Mouse (Mus musculus) midbrain, postnatal 0 days (tissue): ENCODE measurements around the gene Slc38a6. TPM values are rescaled to one million over a fixed set of nuclear protein-coding genes. Genes with fewer than 3 reads are reported as not detected.

Experiments
- ATAC-seq: fragments of 200-750 bp; cut with Nextera tagmentation; 2 replicates; pipeline ENCODE4 v1.8.0; 2017; ENCODE audit warnings: moderate number of reproducible peaks, mild to moderate bottlenecking, moderate TSS enrichment, moderate library complexity; ENCODE audit not compliant: low FRiP score
- DNase-seq: peaks from one replicate; pipeline ENCODE4 v3.0.0-alpha.2; 2015; ENCODE audit warnings: low spot score
- H3K27ac ChIP-seq: fragments of 300-500 bp; sonication (generic); 2 replicates; pipeline ENCODE4 v1.5.1; 2014; ENCODE audit warnings: low read depth, mild to moderate bottlenecking, low read length, mixed read lengths
- H3K27me3 ChIP-seq: fragments of 300-500 bp; sonication (generic); 2 replicates; pipeline ENCODE4 v1.6.1; 2014; ENCODE audit warnings: low read length, control low read depth, mixed read lengths; ENCODE audit not compliant: insufficient read depth
- H3K36me3 ChIP-seq: fragments of 300-500 bp; sonication (generic); 2 replicates; pipeline ENCODE4 v1.6.1; 2014; ENCODE audit warnings: low read length, control low read depth, mixed read lengths; ENCODE audit not compliant: insufficient read depth
- H3K4me1 ChIP-seq: fragments of 300-500 bp; sonication (generic); 2 replicates; pipeline ENCODE4 v1.6.1; 2014; ENCODE audit warnings: mild to moderate bottlenecking, control low read depth, antibody characterized with exemption, low read length, mixed read lengths; ENCODE audit not compliant: insufficient read depth
- H3K4me2 ChIP-seq: fragments of 300-500 bp; sonication (generic); 2 replicates; pipeline ENCODE4 v1.6.1; 2014; ENCODE audit warnings: low read depth, mild to moderate bottlenecking, low read length, mixed read lengths; ENCODE audit not compliant: poor library complexity, severe bottlenecking
- H3K4me3 ChIP-seq: fragments of 300-500 bp; sonication (generic); 2 replicates; pipeline ENCODE4 v1.5.1; 2014; ENCODE audit warnings: low read depth, mild to moderate bottlenecking, low read length, moderate library complexity
- H3K9ac ChIP-seq: fragments of 300-500 bp; sonication (generic); replicated peaks from 2 replicates; pipeline ENCODE4 v1.6.1; 2014; ENCODE audit warnings: mild to moderate bottlenecking, low read length, moderate library complexity, mixed read lengths; ENCODE audit not compliant: poor library complexity, severe bottlenecking
- H3K9me3 ChIP-seq: fragments of 300-500 bp; sonication (generic); 2 replicates; pipeline ENCODE4 v1.6.1; 2016; ENCODE audit warnings: low read length, control low read depth
- CTCF ChIP-seq: IDR thresholded peaks from 2 replicates; pipeline ENCODE4 v1.5.1; 2016; ENCODE audit warnings: antibody characterized with exemption, mild to moderate bottlenecking
- WGBS: fragments of 180-500 bp; shearing (Covaris S2); extraction: QIAGEN DNeasy Blood & Tissue Kit; methylation state at CpG from one replicate; pipeline ENCODE4 v1.1.7; 2014; 5-methylcytosine and 5-hydroxymethylcytosine counted together
- polyA plus RNA-seq: library from polyadenylated mRNA; unstranded; fragments of >200 nt; fragmentation: Nextera tagmentation; extraction: Ambion mirVana; gene quantifications from 2 replicates; pipeline ENCODE4 v1.2.1, GENCODE M21; 2015
- total RNA-seq: library from RNA; depleted of rRNA; stranded (reverse); fragments of >200 nt; gene quantifications from 2 replicates; pipeline ENCODE4 v1.2.3, GENCODE M21; 2014

Slc38a6 gene
- total and polyA plus RNA-seq, 2 experiments from 2014 or later, result 10.2 to 26.2 TPM

- no peak overlapping the region for H3K4me3 ChIP-seq
- H3K27me3 ChIP-seq, result no peaks in the 10 kb centered on the region
- DNase-seq, result no peak
- H3K27ac ChIP-seq, result no peak overlapping the region
- WGBS, result 81% methylated on average over 11 of the region's 11 CpGs
- H3K36me3 ChIP-seq, result no peaks in the 10 kb centered on the region
- H3K9me3 ChIP-seq, result no peaks in the 10 kb centered on the region
- H3K4me1 ChIP-seq, result no peaks in the 10 kb centered on the region
- no peak overlapping the region for H3K4me2 ChIP-seq
- H3K9ac ChIP-seq, result no peak overlapping the region
- ATAC-seq, result no peak
- no peak for TF ChIP-seq CTCF
These were observed 74.6 kb downstream of the Slc38a6 start for GRCm38 (mm10) chr12:73361201-73361600.

DNA sequence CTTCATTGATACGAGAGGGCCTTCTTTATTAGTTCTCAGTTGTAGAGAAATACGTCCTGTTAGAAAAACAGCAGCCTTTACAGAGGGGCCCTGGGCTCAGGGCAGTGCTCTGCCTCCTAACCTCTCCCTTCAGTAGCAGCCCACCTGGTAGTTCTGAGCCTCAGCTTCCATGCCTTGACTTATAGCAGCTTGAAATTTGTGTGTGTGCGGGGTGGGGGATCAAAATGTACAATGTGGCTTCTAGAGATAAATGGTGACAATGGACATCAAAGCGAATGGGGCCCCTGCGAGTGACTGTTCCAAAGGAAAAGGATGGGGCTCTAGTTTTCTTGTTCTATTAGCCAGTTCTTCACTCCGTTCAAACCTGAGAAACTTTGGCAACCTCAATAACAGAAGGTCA, 76.8 kb downstream of the Slc38a6 start:
- Histone ChIP-seq H3K9ac (no peak overlapping the region), H3K4me1 (no peaks in the 10 kb centered on the region), H3K27ac (no peak overlapping the region), H3K36me3 (no peaks in the 10 kb centered on the region), H3K27me3 (no peaks in the 10 kb centered on the region), H3K4me3 (no peak overlapping the region), H3K4me2 (no peak overlapping the region), H3K9me3 (no peaks in the 10 kb centered on the region)
- no peak for TF ChIP-seq CTCF
- DNase-seq (no peak), ATAC-seq (no peak)
- WGBS, result 89% methylated on average over 6 of the region's 6 CpGs

- no peak for TF ChIP-seq CTCF
These were observed 77.4 kb downstream of the Slc38a6 start for GRCm38 (mm10) chr12:73363956-73364355.

DNA sequence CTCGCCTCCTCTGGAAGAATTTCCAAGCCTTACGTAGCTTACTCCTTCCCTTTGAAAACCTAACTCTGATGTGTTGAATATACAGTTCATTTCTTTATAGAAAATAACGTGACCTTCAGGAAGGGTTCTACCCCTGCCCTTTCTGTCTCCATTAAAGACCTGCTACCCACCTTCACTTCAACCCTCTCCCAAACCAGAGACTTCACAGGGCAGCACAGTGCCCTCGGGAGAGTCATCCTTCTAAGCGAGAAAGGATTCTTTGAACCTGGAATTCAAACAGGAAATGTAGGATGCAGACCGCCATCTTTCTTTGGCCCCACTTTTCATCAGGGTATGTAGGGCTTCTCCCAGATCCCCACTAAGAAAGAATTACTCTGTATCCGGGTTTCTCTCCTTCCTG, 80.0 kb downstream of the Slc38a6 start:
- no peak for DNase-seq
- no peak for TF ChIP-seq CTCF
- ATAC-seq, result no peak
- no peaks in the 10 kb centered on the region for H3K27me3 ChIP-seq
- WGBS, result 89% methylated on average over 7 of the region's 7 CpGs
- H3K9me3 ChIP-seq, result no peaks in the 10 kb centered on the region
- no peaks in the 10 kb centered on the region for H3K36me3 ChIP-seq
- no peaks in the 10 kb centered on the region for H3K4me1 ChIP-seq
- no peak overlapping the region for H3K27ac ChIP-seq
- no peak overlapping the region for H3K9ac ChIP-seq
- no peak overlapping the region for H3K4me2 ChIP-seq
- no peak overlapping the region for H3K4me3 ChIP-seq

More at GRCm38 (mm10) chr12:73363956-73364355, 77.4 kb downstream of the Slc38a6 start:
- no peak overlapping the region for H3K9ac ChIP-seq
- no peaks in the 10 kb centered on the region for H3K27me3 ChIP-seq
- no peak overlapping the region for H3K4me3 ChIP-seq
- no peaks in the 10 kb centered on the region for H3K36me3 ChIP-seq
- no peak overlapping the region for H3K27ac ChIP-seq
- DNase-seq (no peak), ATAC-seq (no peak)
- H3K4me2 ChIP-seq, result no peak overlapping the region
- no peaks in the 10 kb centered on the region for H3K9me3 ChIP-seq
- 94% methylated on average over 3 of the region's 3 CpGs for WGBS
- no peaks in the 10 kb centered on the region for H3K4me1 ChIP-seq

DNA sequence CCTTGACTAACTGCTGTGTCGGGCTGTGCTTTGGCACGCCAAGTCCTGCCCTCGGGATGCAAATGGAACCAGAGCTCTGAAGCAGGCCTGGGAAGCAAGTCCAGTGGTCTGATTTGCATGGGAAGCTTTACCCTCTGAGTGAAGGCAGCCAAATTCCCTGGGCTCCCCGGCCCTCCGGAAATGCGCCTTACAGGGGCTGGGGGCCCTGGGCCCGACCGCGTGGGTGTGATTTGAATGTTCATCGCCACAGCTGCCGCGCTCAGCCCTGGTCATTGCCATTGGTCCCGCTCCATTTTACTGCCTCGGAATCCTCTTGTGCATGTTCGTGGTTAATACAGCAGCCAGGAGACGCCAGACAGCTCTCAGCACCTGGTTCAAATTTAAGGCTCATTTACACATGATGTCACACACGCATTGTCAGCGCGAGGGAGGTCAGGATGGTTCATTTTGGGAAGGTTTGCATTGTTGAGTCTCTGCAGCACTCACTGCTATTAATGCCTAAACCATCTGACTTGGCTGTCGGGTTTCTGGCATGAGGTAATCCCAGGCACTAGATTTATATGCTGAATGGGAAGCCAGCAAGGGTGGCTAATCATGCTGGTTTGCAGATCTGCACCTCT, 81.0 kb downstream of the Slc38a6 start:
- Histone ChIP-seq H3K27ac (no peak overlapping the region), H3K9me3 (no peaks in the 10 kb centered on the region), H3K27me3 (no peaks in the 10 kb centered on the region), H3K4me2 (no peak overlapping the region; the same call in 1 of the 2 replicates), H3K4me3 (no peak overlapping the region), H3K4me1 (no peaks in the 10 kb centered on the region), H3K36me3 (no peaks in the 10 kb centered on the region), H3K9ac (no peak overlapping the region)
- DNase-seq (peak; percentile 50), ATAC-seq (peak; percentile 58)
- peak; percentile 18 for TF ChIP-seq CTCF
- WGBS, result 24% methylated on average over 20 of the region's 20 CpGs

DNA sequence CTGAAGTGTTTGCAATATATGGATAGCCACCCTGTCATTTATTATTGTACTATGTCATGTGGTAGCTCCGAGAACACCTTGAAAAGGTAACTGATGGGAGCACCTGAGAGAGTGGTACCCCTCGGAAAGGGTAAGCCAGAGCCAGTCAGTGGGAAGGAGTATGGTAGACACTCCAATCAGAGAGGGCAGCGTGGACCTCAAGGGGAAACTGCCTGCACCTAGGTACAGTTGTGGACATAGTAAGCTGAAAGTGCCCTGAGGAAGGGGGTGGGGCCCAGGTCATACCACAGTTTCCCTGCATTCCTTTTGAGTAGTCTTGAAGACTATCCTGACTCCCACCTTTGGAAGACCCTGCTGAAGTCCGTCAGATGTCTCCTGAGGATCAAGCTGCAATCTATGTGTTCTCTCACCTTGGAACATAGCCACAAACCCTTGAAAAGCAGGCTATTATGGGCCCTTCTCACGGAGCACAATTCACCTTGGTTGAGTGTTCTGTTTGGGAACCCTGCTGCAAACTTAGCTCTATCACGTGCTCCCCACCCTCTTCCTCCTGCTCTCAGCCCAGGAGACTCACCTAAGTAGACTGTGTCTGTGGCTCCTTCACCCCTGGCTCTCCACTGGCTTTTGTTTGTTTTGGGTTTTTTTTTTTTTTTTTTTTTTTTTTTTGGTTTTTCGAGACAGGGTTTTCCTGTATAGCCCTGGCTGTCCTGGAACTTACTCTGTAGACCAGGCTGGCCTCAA, 82.5 kb downstream of the Slc38a6 start:
- H3K9me3 ChIP-seq, result no peaks in the 10 kb centered on the region
- H3K4me1 ChIP-seq, result no peaks in the 10 kb centered on the region
- H3K9ac ChIP-seq, result no peak overlapping the region
- DNase-seq (no peak), ATAC-seq (no peak)
- 90% methylated on average over 7 of the region's 7 CpGs for WGBS
- no peak overlapping the region for H3K4me3 ChIP-seq
- TF ChIP-seq CTCF, result no peak
- no peak overlapping the region for H3K27ac ChIP-seq
- H3K4me2 ChIP-seq, result no peak overlapping the region
- no peaks in the 10 kb centered on the region for H3K36me3 ChIP-seq
- H3K27me3 ChIP-seq, result no peaks in the 10 kb centered on the region
